Mouse (Mus musculus) regulatory T cell (primary cell): Measurements from ENCODE around the gene Cd28.

Experiments used
- in situ Hi-C: fragments of 300-600 bp; cut with MboI, MseI; formaldehyde crosslinking; loops from one replicate; pipeline ENCODE4 v1.15.1; 2025; ENCODE audit warnings: high pct_unique_total_duplicates

The Cd28 gene

DNA sequence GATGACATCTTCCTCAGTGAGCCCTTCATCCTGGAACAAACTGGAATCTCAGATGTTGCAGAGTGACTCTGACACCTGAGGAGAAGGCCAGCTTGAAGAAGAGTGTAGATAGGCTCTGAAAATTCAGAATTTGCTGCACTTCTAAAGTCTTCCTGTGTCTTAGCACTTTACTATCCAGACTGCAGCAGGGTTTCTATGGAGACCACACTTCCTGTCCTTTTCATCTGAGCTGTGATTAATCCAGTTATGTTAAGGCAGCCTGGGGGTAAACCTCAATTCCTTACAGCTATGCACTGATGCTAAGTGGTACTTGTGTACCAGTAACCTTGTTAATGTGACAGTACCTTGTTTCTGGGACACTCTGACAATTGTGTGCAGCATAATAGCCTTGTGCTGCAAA lies 77.1 kb downstream of the Cd28 start:
- in situ Hi-C loops: loop anchor here (10.0 kb wide), 1 partner anchor 501 kb away; no protein-coding TSS in a partner anchor

GRCm38 (mm10) chr1:60795677-60796205 lies 79.1 kb downstream of the Cd28 start:
- in situ Hi-C loops: loop anchor here (10.0 kb wide), 1 partner anchor 499 kb away; no protein-coding TSS in a partner anchor

GRCm38 (mm10) chr1:60799795-60800345 lies 83.3 kb downstream of the Cd28 start:
- in situ Hi-C loops: loop anchor here (10.0 to 25.0 kb wide), 2 partner anchors 495 to 837 kb away; partner anchors contain the start of gene Pard3b

- in situ Hi-C loops: loop anchor here (25.0 kb wide), 1 partner anchor 836 kb away; the partner anchor contains the start of gene Pard3b
Observed at GRCm38 (mm10) chr1:60801210-60801671, 84.6 kb downstream of the Cd28 start.

- in situ Hi-C loops: loop anchor here (25.0 kb wide), 1 partner anchor 834 kb away; the partner anchor contains the start of gene Pard3b
Observed at GRCm38 (mm10) chr1:60803128-60803824, 86.7 kb downstream of the Cd28 start.

- in situ Hi-C loops: loop anchor here (25.0 kb wide), 1 partner anchor 833 kb away; the partner anchor contains the start of gene Pard3b
Observed at GRCm38 (mm10) chr1:60803825-60804696, 87.5 kb downstream of the Cd28 start.

GRCm38 (mm10) chr1:60805178-60805577 lies 88.6 kb downstream of the Cd28 start:
- in situ Hi-C loops: loop anchor here (5.0 to 25.0 kb wide), 2 partner anchors 68 to 832 kb away; partner anchors contain the start of gene Pard3b

DNA sequence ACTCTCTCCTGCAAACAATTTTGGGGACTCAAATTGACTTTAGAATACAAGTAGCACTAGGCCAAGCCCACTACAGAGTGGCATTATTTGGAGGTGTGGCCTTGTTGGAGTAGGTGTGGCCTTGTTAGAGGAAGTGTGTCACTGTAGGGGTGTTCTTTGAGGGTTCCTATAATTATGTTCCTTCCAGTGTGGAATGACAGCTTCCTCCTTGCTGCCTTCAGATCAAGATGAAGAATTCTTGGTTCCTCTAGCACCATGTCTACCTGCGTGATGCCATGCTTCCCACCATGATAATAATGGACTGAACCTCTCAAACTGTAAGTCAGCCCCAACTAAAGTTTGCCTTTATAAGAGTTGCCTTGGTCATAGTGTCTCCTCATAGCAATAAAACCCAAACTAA lies 91.1 kb downstream of the Cd28 start:
- in situ Hi-C loops: loop anchor here (5.0 to 25.0 kb wide), 2 partner anchors 70 to 830 kb away; partner anchors contain the start of gene Pard3b

- in situ Hi-C loops: loop anchor here (5.0 to 25.0 kb wide), 2 partner anchors 71 to 829 kb away; partner anchors contain the start of gene Pard3b
Observed at GRCm38 (mm10) chr1:60808466-60808865, 91.9 kb downstream of the Cd28 start.

DNA sequence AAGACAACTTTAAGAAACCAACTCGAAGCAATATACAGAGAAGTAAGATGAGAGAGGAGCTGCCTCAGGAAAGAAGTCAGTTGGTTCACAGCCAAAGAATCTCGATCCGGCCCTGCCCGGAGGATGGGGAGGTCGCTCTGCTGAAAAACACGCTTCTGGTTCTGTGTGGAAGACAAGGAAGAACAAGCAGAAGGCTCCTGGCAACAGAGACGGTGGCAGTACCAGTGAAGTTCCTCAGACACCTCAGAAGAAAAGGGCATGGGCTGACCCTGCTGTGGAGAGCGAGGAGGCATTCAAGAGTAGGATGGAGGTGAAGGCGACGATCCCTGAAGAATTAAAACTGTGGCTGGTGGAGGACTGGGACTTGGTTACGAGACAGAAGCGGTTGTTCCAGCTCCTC lies 92.6 kb downstream of the Cd28 start:
- in situ Hi-C loops: loop anchor here (5.0 to 25.0 kb wide), 2 partner anchors 72 to 828 kb away; partner anchors contain the start of gene Pard3b

- in situ Hi-C loops: loop anchor here (10.0 to 25.0 kb wide), 2 partner anchors 826 to 1604 kb away; partner anchors contain the start of gene Pard3b
Observed at GRCm38 (mm10) chr1:60810821-60811220, 94.2 kb downstream of the Cd28 start.

- in situ Hi-C loops: loop anchor here (10.0 to 25.0 kb wide), 2 partner anchors 825 to 1603 kb away; partner anchors contain the start of gene Pard3b
Observed at GRCm38 (mm10) chr1:60811998-60812397, 95.4 kb downstream of the Cd28 start.

GRCm38 (mm10) chr1:60813411-60813810 lies 96.8 kb downstream of the Cd28 start:
- in situ Hi-C loops: loop anchor here (10.0 to 25.0 kb wide), 2 partner anchors 824 to 1601 kb away; partner anchors contain the start of gene Pard3b

- in situ Hi-C loops: loop anchor here (10.0 to 25.0 kb wide), 2 partner anchors 821 to 1599 kb away; partner anchors contain the start of gene Pard3b
Observed at GRCm38 (mm10) chr1:60815912-60816311, 99.3 kb downstream of the Cd28 start.

GRCm38 (mm10) chr1:60818491-60818890 lies 101.9 kb downstream of the Cd28 start:
- in situ Hi-C loops: loop anchor here (10.0 to 25.0 kb wide), 2 partner anchors 819 to 1596 kb away; partner anchors contain the start of gene Pard3b

DNA sequence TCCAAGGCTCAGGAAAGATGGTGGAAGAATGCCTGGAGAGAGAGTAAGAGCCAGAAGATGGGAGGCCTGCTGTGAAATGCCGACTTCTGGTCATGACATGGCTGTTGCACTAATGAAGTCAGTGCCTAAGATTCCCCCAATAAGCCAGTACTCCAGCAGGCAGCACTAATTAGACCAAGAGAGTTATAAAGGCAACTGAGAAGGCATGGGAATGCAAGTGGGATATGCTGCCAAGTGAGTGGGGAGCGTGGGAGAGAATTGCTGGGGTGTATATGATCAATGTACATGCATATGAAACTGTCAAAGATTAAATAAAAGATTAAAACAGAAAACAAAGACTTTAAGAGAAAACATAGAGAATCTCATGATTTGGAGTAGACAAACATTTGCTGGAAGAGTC lies 103.4 kb downstream of the Cd28 start:
- in situ Hi-C loops: loop anchor here (10.0 to 25.0 kb wide), 2 partner anchors 817 to 1595 kb away; partner anchors contain the start of gene Pard3b

DNA sequence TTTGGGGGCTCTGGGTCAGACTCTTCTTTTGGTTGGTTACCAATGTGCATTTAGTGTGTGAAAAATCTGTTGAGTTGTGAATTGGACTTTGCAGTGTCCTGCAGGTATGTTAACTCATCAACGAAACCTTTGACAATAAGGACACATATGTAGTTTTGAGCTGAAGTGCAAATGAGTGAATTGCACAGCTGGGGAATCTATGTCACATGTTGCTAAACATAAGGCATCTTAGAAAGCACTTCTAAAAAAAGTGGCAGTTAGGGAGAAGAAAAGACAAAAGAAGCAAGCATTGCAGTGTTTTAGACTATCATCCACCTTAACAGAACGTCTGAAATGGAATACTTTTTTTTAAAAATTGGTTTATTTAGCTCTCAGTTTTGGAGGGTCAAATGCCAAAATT lies 104.4 kb downstream of the Cd28 start:
- in situ Hi-C loops: loop anchor here (25.0 kb wide), 1 partner anchor 816 kb away; the partner anchor contains the start of gene Pard3b

- in situ Hi-C loops: loop anchor here (25.0 kb wide), 1 partner anchor 816 kb away; the partner anchor contains the start of gene Pard3b
Observed at GRCm38 (mm10) chr1:60821590-60821989, 105.0 kb downstream of the Cd28 start.
